Mouse (Mus musculus) CH12.LX (cell line): Measurements from ENCODE around the gene Myo1a.

ENCODE experiments used
- CHD2 ChIP-seq: IDR thresholded peaks from 2 replicates; pipeline ENCODE4 v1.6.1; 2011; ENCODE audit warnings: low read length, improper control_type of control experiment
- CTCF ChIP-seq, 2 experiments: IDR thresholded peaks in 1 of 2; conservative IDR thresholded peaks in 1 of 2; 2 replicates each; pipeline ENCODE4 v1.5.1; 2011 to 2012; ENCODE audit warnings: low read depth in 2 of 2, low read length in 2 of 2, improper control_type of control experiment in 1 of 2, inconsistent platforms in 1 of 2, mild to moderate bottlenecking in 1 of 2, moderate library complexity in 1 of 2
- EP300 ChIP-seq: IDR thresholded peaks from 2 replicates; pipeline ENCODE4 v1.6.1; 2011; ENCODE audit warnings: low read length, improper control_type of control experiment
- ETS1 ChIP-seq: conservative IDR thresholded peaks from 2 replicates; pipeline ENCODE4 v1.6.1; 2012; ENCODE audit warnings: low read depth, mild to moderate bottlenecking, inconsistent platforms, low read length, improper control_type of control experiment, moderate library complexity
- GABPA ChIP-seq: IDR thresholded peaks from 2 replicates; pipeline ENCODE4 v1.6.1; 2012; ENCODE audit warnings: low read depth, low read length, improper control_type of control experiment, inconsistent platforms; ENCODE audit not compliant: insufficient replicate concordance
- HCFC1 ChIP-seq: IDR thresholded peaks from 2 replicates; pipeline ENCODE4 v1.6.1; 2012; ENCODE audit warnings: low read depth, mild to moderate bottlenecking, inconsistent platforms, low read length, improper control_type of control experiment
- MAFK ChIP-seq: IDR thresholded peaks from 2 replicates; pipeline ENCODE4 v1.6.1; 2011; ENCODE audit warnings: low read length, improper control_type of control experiment; ENCODE audit not compliant: insufficient replicate concordance
- MAZ ChIP-seq: IDR thresholded peaks from 2 replicates; pipeline ENCODE4 v1.6.1; 2012; ENCODE audit warnings: low read depth, mild to moderate bottlenecking, inconsistent platforms, low read length, improper control_type of control experiment, moderate library complexity
- POLR2A ChIP-seq: IDR thresholded peaks from 2 replicates; pipeline ENCODE4 v1.6.1; 2011; ENCODE audit warnings: low read depth, mild to moderate bottlenecking, improper control_type of control experiment, low read length
- TBP ChIP-seq: conservative IDR thresholded peaks from 2 replicates; pipeline ENCODE4 v1.6.1; 2011; ENCODE audit warnings: low read depth, low read length, improper control_type of control experiment
- TCF12 ChIP-seq: IDR thresholded peaks from 2 replicates; pipeline ENCODE4 v1.6.1; 2014; ENCODE audit warnings: low read depth, mild to moderate bottlenecking, inconsistent platforms, low read length, improper control_type of control experiment
- USF2 ChIP-seq: conservative IDR thresholded peaks from 2 replicates; pipeline ENCODE4 v1.6.1; 2011; ENCODE audit warnings: low read depth, low read length, improper control_type of control experiment
- ZC3H11A ChIP-seq: IDR thresholded peaks from 2 replicates; pipeline ENCODE4 v1.6.1; 2012; ENCODE audit warnings: low read depth, mild to moderate bottlenecking, inconsistent platforms, low read length, improper control_type of control experiment
- ZMIZ1 ChIP-seq: IDR thresholded peaks from 2 replicates; pipeline ENCODE4 v1.6.1; 2012; ENCODE audit warnings: low read depth, mild to moderate bottlenecking, inconsistent platforms, low read length, improper control_type of control experiment

DNA sequence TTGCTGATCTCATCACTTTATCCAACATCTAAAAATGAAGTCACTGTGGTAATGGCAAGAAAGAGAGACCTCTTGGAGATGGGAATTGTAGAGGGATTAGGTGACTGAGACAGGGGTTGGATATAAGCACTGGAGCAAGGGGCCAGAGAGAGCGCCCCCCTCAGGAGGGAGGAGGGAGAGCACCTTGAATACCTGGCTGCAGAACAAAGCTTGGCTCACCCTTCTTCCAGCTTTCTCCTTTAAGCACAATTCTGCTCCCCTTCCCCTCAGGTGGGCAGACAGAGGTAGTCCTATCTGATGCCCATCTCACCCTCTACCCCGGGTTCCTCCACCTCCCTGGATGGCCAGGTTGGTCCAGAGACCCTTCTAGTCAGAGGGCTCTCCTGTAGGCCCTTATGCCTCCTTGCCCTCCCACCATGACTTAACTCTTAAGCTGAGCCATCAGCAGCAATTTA is at the start of gene Myo1a:
- TF ChIP-seq CTCF (conservative IDR thresholded peaks at IDR 0.05 in 1 of 2, IDR thresholded peaks at IDR 0.05 in 1 of 2; ENCODE audit: low read depth in 2 of 2, low read length in 2 of 2) (peak; percentile 28 to 45; a peak in 3 of 4 replicates), ETS1 (no peak), POLR2A (no peak), MAZ (no peak), TBP (no peak), HCFC1 (no peak), MAFK (no peak), ZC3H11A (no peak), GABPA (no peak), EP300 (no peak), CHD2 (no peak), ZMIZ1 (no peak), TCF12 (no peak), USF2 (no peak)
